Mouse (Mus musculus): Measurements from ENCODE around the gene Prdm11.

Gene Prdm11

DNA sequence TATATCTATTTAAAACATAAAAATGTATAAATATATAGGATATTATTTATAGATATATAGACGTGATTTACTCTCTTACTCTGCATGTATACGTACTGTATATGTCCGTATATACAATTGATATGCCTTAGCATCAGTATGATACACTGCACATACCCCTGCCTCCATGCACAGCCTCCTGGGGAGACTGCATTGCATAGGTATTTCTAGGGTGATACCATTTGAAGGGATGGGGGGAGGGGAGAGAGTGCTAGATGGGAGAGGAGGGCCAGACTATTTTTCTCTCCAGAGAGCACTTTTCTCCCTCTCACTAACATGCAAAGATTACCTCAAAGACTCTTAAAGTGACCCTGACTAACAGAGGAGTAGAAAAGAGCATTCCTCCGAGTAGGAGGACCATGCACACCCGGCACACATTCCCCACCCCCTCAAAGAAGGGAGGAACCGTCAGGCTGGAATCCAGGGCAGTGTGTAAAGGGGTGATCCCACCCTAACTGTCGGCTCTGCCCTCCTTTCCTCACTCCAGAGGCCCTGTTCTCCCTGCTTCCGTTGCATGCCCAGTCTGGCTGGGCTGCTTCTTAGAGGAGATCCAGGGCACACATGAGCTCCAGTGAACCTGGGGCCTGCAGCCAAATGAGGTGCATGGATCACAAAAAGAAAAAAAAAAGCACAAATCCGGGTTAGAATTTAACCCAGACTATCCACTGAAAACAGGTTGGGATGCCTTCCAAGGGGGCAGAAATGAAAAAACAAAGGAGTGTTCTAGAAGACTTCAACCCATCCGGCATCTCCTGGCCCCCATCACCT, 78.7 kb downstream of the Prdm11 start:
- no peak for DNase-seq (ENCODE audit: low read depth, low spot score)

DNA sequence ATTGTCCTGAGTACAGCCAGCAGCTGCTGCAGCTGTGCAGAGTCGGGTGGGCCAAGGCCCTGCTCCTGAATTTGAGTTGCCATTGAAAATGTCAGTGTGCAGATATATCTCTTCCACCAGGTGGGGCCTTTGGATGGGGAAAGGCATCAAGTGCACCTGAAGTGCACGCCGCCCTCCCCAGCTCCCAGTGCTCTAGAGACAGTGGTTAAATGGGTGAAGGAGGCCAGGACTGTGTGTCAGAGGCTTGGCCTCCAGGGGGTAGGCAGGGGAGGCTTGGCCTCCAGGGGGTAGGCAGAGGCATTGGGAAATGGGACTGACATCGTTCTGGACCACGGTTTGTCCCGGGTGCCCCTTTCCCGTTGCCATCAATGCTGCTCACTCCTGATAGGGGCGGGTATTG, 79.7 kb downstream of the Prdm11 start:
- no peak for DNase-seq (ENCODE audit: low read depth, low spot score)

DNA sequence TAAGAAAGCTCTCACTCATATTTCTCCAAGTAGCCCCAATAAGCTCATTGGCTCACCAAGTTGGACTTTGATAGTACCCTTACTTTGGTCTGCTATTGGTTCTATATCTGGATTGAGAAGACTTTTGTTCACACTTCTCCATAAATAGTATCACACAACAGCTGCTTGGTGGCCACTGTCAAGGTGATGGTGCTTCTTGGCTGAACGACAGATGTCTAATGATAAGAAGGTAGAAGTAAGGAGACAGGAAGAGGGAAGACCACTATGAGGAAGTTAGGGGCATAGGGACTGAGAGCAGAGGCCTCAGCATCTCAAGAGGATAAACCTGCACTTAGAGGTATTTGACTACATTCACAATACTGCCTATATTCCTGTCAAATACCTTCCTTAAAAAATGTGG, 81.6 kb downstream of the Prdm11 start:
- DNase-seq (ENCODE audit: low read depth, low spot score) = no peak

DNA sequence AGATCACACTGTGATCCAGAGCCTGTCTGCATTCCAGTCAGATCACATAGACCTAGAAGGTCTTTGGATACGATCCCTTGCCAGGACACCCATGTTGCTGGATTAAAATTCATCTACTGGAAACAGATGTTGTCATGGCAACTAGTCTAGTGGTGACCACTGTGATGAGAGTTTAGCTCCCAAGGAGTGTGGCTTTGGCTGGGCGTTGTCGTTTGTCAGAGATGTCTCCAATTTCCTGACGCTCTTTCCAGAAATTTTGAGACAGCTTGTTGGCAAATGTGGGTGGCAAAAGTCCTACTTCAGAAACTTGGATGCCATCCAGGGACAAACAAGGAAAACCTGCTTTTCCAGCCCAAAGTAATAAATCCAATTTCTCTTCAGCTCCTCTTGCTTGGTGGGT, 87.3 kb downstream of the Prdm11 start:
- DNase-seq (ENCODE audit: low read depth, low spot score) = no peak

DNA sequence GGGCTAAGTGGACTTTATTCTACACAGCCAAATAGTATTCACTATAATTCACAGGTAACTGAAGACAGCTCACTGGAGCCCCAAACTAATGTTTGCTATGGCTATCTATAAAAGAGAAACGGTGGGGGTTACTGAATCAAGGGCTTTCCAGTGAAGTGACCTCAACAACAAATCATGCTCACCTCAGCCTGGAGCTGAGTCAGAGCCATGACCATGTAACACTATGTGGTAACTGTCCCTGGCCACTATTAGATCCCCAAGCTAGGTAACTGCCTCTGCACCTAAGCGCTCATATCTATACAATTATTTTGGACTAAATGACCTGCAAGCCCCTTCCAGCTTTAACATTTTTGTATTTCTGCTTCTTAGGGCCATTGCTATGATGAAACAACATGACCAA, 89.0 kb downstream of the Prdm11 start:
- DNase-seq (ENCODE audit: low read depth, low spot score) = no peak

DNA sequence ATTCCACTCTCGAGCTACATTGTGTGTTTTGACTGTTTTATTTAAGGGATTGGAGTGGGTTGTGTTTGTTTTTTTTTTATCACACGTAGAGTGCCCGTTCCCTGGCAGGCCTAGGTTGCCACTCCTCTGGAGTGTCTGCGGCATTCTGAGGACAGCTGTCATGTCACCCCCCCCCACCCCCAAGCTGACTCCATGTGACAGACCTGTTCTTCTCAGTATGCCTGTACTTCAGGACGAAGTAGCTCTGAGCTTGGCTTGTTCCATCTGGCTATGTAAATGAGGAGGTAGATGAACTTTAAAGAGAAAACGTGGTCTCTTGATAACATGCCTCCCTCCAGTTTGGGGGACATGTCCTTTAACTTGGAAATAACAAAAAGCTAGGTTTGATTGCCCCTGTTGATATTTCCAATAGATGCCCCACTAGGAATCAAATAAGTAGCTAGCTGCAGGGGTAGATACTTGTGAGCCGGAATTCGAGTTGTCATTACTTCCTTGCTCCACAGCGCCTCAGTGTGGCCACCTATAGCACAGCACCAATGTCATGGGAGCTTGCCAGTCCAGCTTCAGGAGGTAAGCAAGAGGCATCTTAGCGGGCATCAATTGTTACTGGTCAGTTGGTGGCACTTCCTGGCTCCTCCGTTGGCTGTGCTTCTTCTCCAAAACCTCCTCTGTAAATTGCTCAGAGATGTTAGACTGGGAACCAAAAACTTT, 91.4 kb downstream of the Prdm11 start:
- no peak for DNase-seq (ENCODE audit: low read depth, low spot score)

DNA sequence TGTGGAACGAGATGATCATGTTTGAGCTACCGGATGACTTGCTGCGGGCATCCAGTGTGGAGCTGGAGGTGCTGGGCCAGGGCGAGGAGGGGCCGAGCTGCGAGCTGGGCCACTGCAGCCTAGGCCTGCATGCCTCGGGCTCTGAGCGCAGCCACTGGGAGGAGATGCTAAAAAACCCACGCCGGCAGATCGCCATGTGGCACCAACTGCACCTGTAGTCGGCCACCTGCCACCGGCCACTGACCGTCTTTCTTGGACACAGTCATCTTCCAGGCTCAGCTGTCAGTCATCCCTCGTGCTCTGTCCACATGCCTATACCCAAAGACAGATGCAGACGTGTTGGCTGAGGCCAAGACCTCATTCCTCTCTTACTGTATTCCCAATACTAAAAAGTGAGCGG, 92.5 kb downstream of the Prdm11 start:
- DNase-seq (ENCODE audit: low read depth, low spot score) = no peak

DNA sequence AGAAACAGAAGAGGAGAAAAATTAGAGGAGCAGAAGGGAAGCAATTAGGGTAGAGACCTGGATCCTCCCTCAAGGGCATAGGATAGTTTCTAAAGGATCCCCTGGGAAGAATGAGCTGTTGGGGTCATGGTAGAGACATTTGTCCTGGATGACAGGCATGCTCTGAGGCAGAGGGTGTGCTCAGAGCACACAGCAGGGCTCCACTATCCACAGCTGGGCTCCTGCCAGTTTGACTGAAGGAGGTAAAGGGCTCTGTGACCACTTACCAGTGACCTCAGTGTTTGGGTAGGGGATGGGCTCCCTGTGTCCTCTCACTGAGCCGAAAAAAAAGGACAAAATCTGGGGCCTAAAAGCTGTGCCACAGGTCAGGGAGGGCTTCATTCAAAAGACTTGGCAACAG, 96.4 kb downstream of the Prdm11 start:
- DNase-seq (ENCODE audit: low read depth, low spot score) = no peak

DNA sequence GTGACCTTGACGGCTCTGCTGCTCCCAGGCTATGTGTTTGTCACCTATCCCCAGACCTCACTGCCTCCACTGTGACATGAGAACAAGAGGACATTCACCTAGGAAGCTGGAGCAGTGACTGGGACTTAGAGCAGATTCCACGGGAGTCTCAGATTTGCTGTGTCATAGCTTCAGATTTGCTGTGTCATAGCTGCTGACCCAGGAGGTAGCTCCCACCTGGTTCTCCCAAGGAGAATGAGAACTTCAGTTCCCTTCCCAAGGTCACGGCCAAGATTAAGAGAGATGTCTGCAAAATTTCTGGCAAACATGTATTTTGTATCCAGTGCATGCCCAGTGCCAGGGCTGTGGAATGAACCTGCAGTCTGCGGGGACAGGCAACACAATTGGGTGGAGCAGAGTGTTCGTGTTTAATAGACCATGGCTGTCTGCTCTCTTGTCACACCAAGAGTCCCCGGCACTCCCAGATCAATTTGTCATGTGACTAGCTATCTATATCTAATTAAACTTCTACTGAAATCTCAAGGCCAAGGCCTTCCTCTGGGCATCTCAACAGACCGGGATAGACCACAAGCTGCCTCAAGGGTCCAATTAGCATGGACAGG, 97.2 kb downstream of the Prdm11 start:
- no peak for DNase-seq (ENCODE audit: low read depth, low spot score)

DNA sequence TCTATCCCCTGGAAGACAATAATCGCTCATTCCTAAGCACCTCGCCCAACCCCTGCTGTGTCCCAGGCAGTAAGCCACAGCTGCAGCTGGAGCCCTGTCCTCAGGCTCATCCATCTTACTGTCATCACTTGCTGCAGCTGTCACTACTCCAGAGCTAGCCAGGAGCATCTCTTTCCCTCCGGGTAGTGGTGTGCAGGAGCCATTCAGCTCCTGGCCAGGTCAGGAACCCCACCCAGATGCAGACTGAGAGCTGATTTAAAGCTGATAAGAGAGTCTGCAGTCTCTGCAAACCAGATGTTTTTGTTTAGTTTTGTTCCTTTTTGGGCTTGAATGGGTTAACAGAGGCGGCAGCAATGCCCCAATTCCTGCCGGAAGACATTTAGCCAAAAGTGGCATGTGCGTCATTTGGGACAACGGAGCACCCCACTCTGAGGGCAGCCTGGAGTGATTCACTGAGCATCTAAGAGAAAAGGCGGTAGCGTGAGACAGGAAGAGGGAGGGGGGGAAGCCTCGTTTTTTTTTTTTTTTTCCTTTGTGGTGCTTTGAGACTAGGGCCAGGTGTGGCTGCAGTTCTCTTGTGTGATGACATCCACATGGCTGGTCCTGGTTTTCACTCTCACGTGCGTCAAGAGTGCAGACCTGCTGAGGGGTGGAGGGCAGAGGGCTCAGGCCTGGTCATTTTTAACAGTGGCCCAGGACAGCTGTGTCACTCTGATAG, 97.8 kb downstream of the Prdm11 start:
- DNase-seq (ENCODE audit: low read depth, low spot score) = no peak

DNA sequence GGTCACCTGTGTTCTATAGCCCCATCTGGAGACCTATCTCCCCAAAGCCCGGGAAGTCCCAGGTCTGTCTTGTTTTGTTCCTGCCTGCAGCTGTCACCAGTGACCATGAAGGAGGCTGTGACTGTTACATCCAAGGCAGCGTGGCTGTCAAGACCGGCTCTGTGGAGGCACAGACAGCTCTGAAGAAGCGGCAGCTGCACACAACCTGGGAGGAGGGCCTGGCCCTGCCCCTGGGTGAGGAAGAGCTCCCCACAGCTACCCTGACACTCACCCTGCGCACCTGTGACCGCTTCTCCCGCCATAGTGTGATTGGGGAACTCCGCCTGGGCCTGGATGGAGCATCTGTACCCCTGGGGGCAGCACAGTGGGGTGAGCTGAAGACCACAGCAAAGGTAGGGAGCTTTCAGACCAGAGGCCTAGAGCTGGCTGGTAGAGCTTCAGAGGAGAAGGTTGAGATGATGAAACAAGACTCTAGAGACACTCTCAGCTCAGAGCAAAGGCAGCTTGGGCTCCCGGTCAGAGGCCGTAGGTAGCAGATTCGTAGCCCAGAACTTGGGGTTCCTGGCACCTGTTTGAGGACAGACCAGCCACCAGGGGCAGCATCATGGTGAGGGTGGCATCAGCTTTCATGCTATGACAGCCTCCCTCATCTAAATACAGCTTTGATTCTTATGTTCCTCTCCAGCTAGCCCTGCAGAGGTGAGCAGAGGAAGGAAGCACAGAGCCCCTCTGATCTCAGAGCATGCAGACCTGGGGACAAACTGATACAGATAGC, 100.0 kb downstream of the Prdm11 start:
- DNase-seq (ENCODE audit: low read depth, low spot score) = no peak

DNA sequence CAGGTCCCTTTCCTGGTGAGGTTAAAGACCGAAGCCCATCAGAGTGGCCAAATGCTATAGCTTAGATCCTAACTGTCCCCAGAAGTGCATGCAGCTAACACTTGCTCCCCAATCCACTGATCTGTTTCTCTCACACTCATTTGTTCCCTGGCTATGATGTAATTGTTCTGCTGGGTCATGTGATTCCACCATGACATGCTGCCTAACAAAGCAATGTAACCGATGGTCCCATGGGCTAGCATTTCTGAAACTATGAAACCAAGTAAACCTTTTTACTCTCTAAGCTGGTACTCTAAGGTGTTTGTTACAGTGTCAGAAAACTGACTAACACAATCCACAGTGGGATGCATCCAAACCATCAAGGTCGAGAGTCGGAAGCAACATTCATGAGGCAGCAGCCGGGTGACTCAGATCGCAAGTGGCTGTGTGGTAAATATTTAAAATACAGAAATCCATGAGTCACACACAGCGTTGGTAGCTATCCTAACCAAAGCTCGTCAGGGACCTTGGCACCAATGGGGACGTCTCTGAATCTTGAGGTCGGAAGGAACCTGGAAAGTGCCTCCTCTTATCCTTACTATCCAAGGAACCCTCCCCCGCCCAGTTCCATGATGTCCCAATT, 100.7 kb downstream of the Prdm11 start:
- DNase-seq (ENCODE audit: low read depth, low spot score) = no peak

DNA sequence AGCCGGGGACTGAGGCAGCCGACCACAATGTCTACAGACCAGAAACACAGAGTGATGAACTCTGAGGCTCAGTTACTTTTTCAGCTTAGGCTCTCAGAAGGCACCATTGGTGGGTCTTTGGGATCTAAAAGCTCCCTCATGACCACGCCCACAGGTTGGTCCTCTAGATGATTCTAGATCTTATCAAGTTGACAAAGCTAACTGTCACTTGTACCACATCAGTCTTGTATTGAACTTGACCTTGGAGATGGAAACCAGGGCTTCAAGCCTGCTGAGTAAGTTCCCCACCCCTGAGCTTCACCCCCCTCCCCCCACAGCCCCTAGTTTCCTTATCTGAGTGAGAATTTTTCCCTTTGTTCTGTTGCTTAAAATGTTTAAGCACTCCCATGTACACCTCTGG, 101.6 kb downstream of the Prdm11 start:
- no peak for DNase-seq (ENCODE audit: low read depth, low spot score)

DNA sequence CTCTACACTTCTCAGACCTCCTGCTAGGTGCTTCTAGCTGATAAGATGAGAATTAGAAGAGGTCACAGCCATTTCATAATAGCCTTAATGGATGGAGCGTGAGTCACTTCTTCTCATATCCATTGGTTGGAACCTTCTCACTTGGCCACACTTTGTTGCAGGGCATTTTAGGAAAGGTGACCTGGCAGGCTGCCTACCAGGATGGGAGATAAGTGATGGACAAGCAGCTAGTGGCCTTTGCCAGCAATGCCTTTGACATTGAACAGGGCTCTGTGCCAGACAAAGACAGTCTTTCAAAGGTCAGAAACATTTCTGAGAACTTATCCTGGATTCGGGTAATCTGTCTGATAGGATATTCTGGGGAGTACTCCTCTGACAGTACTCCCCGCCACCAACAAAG, 102.6 kb downstream of the Prdm11 start:
- DNase-seq (ENCODE audit: low read depth, low spot score) = no peak

DNA sequence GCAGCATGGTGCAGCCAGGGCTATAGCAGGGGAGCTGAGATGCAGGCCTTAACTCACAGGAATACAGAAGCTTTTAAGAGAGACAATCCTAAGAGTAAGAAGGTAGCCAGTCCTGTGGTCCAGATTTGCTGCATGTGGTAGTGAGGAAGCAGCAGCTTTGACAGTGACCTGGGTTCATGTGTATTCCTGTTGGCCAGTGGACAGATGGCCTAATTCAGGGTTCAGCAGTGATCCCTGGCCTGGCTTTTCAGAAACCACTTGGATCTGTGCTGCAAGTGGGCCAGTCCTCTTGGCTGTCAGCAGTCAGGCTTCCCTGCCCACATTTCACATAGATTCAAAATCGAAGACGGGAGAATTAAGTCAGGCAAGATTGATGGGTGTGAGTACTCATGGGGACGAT, 104.5 kb downstream of the Prdm11 start:
- no peak for DNase-seq (ENCODE audit: low read depth, low spot score)

DNA sequence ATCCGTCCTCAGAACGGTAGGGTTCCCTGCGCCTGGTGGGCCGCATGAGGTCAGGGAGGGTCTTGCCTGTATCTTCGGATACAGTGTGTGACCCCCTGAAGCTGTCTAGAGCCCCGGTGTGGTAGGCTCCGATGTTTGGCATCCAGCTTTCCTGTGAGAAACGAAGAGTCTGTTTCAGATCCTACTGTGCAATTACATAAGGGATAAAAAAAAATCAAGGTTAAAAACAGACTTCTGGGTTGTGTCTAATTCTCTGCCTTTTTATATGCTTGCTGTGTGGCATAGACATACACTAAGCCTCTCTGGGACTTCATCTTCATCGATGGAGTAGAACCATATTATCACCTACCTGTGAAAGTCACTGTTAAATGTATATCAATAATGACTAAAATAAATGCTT, 105.0 kb downstream of the Prdm11 start:
- no peak for DNase-seq (ENCODE audit: low read depth, low spot score)

DNA sequence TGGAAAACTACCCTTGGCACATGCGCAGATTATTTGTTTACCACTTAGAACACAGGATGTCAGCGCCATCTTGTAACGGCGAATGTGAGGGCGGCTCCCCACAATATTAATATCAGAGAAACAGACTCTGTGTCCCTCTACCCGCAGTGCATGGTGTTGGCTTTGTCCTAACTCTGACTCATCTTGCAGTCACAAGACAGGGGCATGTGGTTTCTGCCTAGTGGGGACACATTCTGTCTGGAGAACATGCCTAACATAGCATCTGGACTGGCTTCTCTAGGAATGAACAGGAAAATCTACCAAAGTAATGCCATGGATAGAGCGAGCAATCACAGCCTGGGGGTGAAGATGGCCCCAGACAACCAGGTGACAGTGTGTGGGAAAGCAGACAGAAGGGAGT, 107.1 kb downstream of the Prdm11 start:
- DNase-seq (ENCODE audit: low read depth, low spot score) = no peak

DNA sequence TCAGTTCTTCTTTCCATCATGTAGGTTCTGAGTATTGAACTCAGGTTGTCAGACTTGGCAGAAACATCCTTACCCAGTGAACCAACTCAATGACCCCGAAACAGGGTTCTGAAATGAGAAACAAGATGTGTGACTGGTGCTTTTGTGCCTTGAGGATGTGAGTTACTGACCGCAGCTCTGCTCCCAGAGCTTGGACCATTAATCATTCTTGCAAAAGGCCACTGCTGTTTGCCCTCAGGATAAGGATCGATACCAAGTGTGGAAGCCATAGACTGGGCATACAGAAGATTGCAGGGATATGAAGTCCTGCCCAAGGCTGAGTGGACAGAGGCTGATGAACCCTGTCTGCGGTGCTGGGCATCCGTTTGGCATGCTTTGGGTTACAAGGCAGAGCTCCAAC, 107.9 kb downstream of the Prdm11 start:
- no peak for DNase-seq (ENCODE audit: low read depth, low spot score)

DNA sequence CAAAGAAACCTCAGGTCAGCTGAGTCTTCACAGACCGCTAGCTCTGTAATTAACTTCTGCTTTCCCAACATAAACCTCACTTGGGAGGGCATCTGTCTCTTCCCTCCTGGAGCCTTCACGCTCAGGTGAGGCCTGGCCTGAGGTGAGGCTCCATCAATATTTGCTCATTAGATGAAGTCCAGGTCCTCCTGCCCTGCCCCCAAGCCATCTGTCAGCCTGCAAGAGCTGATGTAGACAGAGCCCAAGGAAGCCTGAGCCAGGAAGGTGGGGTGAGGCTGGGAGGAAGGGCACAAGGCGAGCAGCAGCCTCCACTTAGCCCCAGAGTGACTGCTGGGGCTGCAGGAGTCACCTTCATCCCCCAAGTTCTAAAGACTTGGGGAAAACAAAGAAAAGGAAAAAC, 110.5 kb downstream of the Prdm11 start:
- DNase-seq (ENCODE audit: low read depth, low spot score) = no peak

DNA sequence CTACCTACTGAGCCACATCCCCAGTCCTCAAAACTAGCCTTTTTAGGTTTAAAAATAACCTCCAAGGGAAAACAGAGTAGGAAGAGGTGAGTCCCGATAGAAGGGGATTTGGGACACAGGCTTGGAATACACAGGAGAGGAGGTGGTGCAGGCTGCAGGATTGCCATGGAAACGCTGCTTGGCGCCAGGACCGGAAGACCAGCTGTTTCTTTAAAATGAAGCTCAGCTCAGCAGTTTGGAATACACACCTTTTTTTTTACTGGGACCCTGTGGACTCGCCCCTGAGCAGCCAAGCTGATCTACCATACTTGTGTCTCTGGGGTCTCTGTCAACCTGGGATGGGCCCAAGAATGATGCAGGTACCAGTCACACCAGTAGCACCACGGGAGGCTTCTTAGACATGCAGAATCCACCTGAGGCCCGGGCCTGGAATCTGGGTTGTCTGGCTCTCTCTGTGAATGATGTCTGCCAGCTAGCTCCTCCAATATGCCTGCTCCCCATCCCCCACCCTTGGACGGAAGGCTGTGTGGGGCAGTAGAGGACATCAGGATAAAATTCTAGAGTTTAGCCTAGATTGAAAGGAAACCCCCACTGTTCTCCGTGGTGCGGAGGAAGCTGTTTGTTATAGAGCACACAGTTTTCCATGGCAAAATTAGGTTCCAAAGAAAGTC, 111.5 kb downstream of the Prdm11 start:
- DNase-seq (ENCODE audit: low read depth, low spot score) = no peak

DNA sequence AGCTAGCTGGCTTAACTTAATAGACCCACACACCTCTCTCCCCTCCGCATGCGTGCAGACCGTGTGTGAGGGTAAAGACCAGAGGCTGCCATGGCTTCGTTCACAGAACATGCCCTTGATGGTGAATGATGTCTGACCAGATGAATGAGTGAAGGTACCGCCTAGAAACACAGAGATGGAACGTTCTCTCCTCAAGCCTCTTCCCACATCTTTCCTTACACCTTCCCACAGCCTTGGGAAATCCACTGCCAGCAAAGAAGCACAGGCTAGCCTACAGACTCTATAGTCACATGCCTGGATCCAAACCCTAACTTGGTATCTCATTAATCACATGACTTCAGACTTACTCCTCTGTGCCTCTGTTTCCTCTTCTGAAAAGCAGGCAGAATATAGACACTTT, 112.6 kb downstream of the Prdm11 start:
- no peak for DNase-seq (ENCODE audit: low read depth, low spot score)

Measured in brain, embryonic 18.5 days (tissue).